Mouse (Mus musculus): Measurements from ENCODE around the gene Grm1.

Gene Grm1

DNA sequence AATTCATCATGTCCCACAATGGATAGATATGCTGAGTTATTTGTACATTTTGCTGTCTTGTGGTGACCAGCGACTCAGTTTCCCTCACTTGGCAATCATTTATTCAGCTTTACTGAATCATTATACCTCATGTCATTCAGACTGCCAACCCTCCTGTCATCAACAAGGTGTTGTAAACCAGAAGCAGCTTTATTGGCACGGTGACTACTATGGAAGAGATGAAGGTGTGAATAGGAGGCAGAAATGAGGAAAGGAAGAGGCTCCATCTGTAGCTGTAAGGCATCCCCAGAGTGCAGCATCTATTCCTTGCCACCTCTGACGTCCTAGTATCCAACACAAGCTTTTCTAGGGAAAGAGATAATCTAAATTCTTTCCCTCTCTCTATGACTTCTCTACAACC is 247.3 kb downstream of the Grm1 start:
- intact Hi-C loops (cut with DNase I), result no loop called here

DNA sequence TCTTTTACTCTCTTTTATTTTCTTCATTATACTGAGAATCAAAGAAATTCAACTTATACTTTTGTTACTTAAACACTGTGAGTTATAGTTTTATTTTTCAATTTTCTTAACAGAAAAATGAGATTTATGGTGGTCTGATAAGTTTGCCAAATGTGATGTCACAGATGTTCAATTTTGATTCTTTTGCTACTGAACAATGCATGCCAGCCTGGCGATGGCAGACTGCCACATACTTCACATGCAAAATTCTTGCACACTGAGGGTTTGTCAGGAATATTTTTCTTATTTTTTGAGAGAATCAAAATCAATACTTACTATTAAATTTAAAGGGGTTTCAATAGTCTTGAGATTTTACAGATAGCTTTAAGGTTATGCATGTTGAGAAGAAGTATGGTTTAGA is 251.0 kb downstream of the Grm1 start:
- intact Hi-C loops (cut with DNase I), result no loop called here

GRCm38 (mm10) chr10:10827308-10827707 is 254.8 kb downstream of the Grm1 start:
- intact Hi-C loops (cut with DNase I), result no loop called here

DNA sequence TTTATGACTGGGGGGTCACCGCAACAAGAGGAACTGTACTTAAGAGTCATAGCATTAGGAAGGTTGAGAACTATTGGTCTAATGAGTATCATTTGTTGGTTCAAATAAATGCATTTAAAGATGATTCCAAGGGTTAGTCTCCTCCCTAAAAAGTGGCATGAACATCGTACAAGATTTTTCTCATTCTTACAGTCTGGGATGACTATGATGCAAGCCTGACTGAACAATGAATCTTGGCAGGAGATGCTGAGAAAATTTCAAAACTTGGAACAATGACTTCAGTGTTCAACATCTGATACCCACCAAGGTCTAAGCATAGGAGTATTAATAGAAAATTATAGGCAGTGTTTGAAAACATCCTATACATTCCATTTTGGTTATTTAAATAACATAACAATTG is 264.1 kb downstream of the Grm1 start:
- intact Hi-C loops (cut with DNase I), result no loop called here

DNA sequence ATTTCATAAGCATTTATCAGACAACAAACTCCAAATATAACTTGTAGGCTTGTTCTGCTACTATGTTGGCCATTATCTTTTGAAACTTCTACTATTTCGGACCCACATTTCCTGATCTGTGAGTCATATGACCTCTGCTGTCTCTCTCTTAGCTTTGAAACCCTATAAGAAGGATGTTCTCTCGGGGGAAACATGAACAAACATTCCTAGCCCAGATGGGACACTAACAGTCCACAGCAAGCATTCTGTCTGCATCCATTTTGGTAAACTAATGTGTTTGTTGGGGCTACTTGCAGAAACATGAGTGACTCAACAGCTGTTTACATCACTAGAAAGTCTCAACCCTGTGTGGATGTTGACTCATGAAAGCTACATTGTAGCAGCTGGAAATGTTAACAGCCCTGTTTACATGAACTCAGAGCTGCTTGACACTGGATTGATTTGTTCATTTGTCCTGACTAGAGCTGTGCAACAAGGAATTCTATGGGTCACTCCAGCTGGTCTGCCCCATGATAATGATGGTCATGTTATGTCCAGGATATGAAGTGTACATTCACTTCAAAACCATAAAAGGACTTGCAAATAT is 267.4 kb downstream of the Grm1 start:
- intact Hi-C loops (cut with DNase I), result no loop called here

GRCm38 (mm10) chr10:10812750-10813711 is 269.1 kb downstream of the Grm1 start:
- intact Hi-C loops (cut with DNase I), result no loop called here

DNA sequence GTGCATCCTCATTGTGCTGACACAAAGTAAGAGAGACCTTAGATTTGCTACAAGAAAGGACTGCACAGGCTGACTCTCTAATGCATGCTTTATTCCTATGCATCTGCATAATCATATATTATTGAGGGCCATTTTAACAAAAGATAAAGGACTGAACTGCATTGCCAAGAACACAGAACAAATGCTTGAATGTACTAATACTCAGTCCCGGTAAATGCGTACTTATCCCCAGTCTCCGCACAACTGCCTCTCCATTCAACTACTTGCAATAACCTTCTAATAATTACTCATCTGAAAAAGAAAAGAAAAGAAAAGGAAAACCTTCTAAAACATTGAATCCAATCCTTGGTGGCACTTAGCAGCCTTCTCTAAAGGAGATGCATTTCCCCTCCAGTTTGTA is 272.4 kb downstream of the Grm1 start:
- intact Hi-C loops (cut with DNase I), result no loop called here

DNA sequence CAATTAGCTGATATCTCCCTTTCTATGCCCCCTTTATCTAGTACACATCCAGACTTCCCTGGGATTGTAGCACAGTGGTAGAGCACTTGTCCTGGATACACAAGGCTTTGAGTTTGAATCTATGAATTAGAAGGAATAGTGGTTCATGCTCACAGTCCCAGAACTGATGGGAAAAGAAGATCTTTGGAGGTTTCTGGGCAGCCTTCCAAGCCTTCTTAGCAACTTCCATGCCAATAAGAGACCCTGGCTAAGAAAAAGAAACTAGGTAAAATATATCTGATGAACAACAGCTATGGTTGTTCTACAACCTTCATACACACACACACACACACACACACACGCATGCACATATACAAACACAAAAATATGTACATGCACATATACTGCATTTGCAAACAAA is 286.8 kb downstream of the Grm1 start:
- intact Hi-C loops (cut with DNase I), result no loop called here

GRCm38 (mm10) chr10:10790458-10790857 is 291.7 kb downstream of the Grm1 start:
- intact Hi-C loops (cut with DNase I), result no loop called here

DNA sequence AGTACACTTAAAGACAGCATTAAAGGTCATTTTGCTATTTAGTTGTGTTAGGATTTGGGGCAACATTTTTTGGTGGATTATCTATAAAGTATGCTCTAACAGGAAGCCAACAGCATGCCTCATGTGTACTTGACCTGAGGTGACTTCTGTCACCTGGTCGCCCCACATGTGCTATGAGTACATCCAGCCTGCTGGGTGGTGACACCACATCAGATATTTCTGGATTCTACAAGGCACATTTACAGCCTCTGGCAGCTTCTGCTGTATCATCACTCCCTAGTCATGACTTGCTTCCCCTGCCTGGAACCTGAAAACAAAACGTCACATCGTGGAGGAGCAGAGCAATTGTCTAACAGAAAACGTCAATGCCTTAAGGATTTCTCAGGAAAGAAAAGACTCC is 292.2 kb downstream of the Grm1 start:
- intact Hi-C loops (cut with DNase I), result no loop called here

DNA sequence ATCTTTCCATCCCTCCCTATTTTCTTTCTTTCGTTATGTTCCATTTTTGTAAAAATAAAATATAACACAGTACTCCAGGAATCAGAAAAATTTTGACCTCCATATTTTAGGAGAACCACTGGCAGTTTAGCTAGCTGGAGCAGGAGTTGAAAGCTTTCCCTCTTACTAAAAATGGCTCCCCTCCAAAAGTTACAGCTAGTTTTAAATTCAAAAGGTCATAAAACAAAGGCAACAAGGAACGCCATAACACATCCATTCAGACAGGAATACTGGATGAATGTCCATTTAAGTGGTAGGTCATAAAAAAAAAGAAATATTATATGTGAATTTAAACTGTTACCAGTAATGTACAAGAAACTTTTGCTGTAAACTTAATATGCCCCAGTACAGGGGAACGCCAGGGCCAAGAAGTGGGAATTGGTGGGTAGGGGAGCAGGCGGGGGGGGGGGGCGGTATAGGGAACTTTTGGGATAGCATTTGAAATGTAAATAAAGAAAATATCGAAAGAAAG is 294.2 kb downstream of the Grm1 start:
- intact Hi-C loops (cut with DNase I), result no loop called here

- intact Hi-C loops (cut with DNase I), result no loop called here
Measured at GRCm38 (mm10) chr10:10785122-10785521, 297.0 kb downstream of the Grm1 start.

DNA sequence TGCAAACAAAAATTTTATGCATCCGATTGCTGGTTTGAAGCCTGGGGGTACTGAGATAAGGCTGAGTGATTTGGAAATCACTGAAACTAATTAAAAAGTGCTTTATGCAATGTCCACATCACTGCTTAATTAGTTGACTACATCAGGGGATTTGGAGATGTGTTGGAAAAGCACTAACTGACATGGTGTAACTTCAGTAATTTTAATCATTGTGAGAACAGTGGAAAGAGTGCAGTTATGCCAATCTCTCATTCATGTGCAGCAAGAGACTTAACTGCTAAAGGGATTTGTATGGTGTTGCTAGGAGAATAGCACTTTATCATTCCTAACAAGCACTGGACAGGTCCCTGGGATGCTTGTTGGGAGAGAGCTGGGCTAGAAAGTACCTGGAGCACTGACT is 307.3 kb downstream of the Grm1 start:
- intact Hi-C loops (cut with DNase I), result no loop called here

DNA sequence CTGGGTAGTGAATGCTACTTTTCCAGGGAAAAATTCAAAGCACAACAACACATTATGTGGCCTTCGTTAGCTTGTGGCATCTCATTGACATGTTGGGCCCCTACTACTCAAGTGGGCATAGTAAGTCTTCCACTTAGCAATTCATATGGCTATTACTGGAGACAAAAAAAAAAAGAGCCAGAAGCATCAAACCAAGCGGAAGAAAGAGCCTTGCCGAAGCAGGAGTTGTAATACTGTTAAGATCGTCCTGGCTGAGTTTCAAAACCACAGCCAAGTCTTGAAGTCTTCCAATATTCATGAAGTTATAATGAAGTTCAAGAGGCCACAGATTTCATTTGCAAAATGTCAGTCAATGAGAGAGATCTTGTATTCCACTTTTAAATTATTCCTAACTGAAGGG is 319.1 kb downstream of the Grm1 start:
- intact Hi-C loops (cut with DNase I), result no loop called here

- intact Hi-C loops (cut with DNase I), result no loop called here
Measured at GRCm38 (mm10) chr10:10761274-10761673, 320.9 kb downstream of the Grm1 start.

DNA sequence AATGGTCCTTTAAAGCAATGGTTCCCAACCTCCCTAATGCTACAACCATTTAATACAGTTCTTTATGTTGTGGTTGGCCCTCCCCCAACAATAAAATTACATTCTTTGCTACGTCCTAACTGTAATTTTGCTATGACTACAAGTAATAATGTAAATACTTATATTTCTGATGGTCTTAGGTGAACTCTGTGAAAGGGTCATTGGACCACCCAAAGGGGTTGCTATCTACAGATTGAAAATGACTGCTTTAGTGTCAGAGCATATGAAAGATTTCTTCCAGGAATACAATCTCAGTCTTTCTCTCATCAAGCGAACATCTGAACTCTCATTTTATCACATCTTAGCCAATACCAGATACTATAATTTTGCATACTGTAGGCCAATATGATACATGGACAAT is 321.4 kb downstream of the Grm1 start:
- intact Hi-C loops (cut with DNase I), result no loop called here

DNA sequence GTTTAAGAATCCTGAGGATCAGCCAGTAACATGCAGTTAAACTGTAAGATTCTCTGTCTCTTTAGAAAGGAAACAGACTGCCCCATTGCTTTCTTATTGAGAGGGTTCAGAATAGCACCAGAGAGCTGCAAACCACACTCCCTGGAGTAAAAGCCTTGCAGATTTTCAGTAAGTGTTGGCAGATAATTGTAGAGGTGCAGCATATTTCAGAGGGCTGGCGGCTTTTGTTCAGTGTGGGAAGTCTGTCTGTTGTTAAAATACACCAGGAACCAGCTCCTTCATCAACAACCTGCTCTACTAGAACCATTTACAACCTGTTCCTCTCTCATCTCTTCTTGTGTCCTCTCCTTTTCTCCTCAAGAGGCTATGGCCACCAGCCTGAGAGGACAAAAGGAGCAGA is 331.1 kb downstream of the Grm1 start:
- intact Hi-C loops (cut with DNase I), result no loop called here

DNA sequence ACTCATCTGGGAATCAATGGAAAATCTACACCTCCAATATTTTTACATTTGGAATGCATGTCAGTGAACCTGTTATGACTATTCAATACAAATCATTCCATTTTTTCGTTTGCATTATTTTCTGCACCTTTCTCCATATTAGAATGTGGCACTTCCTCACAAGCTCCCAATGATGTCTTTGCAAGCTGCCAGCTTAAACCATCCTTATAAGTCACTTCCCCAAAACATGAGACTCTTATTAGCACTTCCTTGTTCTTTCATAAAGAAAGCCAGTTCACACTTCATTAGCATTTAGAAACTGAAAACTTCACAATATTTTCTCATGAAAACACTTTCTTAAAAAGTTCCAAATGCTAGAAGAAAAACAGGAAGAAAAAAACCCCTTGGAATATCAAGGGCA is 338.1 kb downstream of the Grm1 start:
- intact Hi-C loops (cut with DNase I), result no loop called here

DNA sequence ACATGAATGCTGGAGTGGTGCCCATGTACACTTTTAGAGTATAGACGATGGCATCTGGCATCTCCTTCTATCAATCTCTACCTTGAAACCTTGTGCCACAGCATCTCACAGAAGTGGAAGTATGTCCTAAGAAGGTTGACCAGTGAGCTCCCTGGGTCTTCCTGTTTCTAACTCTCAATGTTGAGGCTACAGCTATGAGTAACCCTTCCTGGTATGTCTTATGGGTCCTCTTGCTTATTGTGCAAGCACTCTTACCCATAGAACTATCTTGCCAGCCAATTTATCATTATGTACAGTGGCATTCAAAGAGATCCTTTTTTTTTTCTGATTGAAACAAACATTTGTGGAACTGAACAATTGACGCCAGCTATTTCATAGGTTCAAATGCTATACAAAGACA is 340.0 kb downstream of the Grm1 start:
- intact Hi-C loops (cut with DNase I), result no loop called here

DNA sequence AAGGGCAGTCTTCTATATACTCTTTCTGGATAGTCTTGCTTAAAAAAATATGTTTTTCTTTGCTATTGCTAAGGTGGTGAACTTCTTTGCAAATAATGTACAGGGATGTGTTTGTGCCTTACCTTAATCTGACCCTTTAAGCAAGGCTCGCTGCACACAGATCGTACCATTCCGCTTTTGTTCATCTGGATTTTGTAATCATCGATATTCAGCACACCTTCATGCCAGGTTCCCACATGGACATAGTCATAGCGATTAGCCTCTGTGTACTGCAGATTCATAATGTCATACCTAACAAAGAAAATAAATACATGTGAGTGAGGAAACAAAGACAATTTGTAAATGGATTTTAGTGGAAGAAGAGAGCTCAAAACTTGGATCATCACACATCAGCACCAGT is 340.8 kb downstream of the Grm1 start:
- intact Hi-C loops (cut with DNase I), result no loop called here

- intact Hi-C loops (cut with DNase I), result no loop called here
Measured at GRCm38 (mm10) chr10:10740729-10741128, 341.4 kb downstream of the Grm1 start.

- intact Hi-C loops (cut with DNase I), result no loop called here
Measured at GRCm38 (mm10) chr10:10737041-10737681, 345.0 kb downstream of the Grm1 start.
